Mouse (Mus musculus) CH12.LX (cell line): ENCODE measurements around the gene Casc4. TPM values are rescaled to one million over a fixed set of nuclear protein-coding genes. Genes with fewer than 3 reads are reported as not detected.

Experiments
- DNase-seq: peaks from one replicate; pipeline ENCODE4 v3.0.0-alpha.2; 2013; ENCODE audit errors: extremely low read depth
- H3K27ac ChIP-seq: 2 replicates; pipeline ENCODE4 v1.5.1; 2012; ENCODE audit warnings: low read depth, mild to moderate bottlenecking, control low read depth, moderate library complexity; ENCODE audit not compliant: insufficient read depth
- H3K27me3 ChIP-seq: replicated peaks from 2 replicates; pipeline ENCODE3; 2012; ENCODE audit warnings: inconsistent platforms
- H3K36me3 ChIP-seq, 2 experiments: replicated peaks in 1 of 2; 2 replicates each; pipeline versions ENCODE3 to v1.6.1; 2012; ENCODE audit warnings: inconsistent platforms in 1 of 2, low read length in 1 of 2, mild to moderate bottlenecking in 1 of 2, mixed read lengths in 1 of 2, moderate library complexity in 1 of 2; ENCODE audit not compliant: control insufficient read depth in 1 of 2, insufficient read depth in 1 of 2
- H3K4me1 ChIP-seq, 2 experiments: 2 replicates each; pipeline ENCODE4 v1.6.1; 2012; ENCODE audit warnings: inconsistent platforms in 1 of 2, moderate library complexity in 1 of 2; ENCODE audit not compliant: insufficient read depth in 2 of 2, control insufficient read depth in 1 of 2
- H3K4me2 ChIP-seq: 2 replicates; pipeline ENCODE4 v1.6.1; 2012; ENCODE audit warnings: low read depth, mild to moderate bottlenecking, control low read depth; ENCODE audit not compliant: poor library complexity, insufficient read depth, severe bottlenecking
- H3K4me3 ChIP-seq, 3 experiments: fragments of 150-350 bp in 1 of 3; sonication (generic) in 1 of 3; replicated peaks in 1 of 3; 2 replicates each; pipeline versions ENCODE3 to v1.5.1; 2011 to 2012; ENCODE audit warnings: low read depth in 2 of 3, low read length in 2 of 3, mild to moderate bottlenecking in 2 of 3, moderate library complexity in 2 of 3, control low read depth in 1 of 3, improper control_type of control experiment in 1 of 3, inconsistent platforms in 1 of 3, mixed read lengths in 1 of 3; ENCODE audit not compliant: poor library complexity in 1 of 3
- H3K79me2 ChIP-seq: replicated peaks from 2 replicates; pipeline ENCODE4 v1.6.1; 2012; ENCODE audit warnings: mild to moderate bottlenecking, moderate library complexity; ENCODE audit not compliant: control insufficient read depth, poor library complexity, insufficient read depth, severe bottlenecking; ENCODE audit errors: extremely low read depth
- H3K9ac ChIP-seq: 2 replicates; pipeline ENCODE4 v1.6.1; 2012; ENCODE audit warnings: low read depth, mild to moderate bottlenecking, control low read depth, moderate library complexity; ENCODE audit not compliant: insufficient read depth
- H3K9me3 ChIP-seq: replicated peaks from 2 replicates; pipeline ENCODE3; 2012; ENCODE audit warnings: low read length, inconsistent platforms, mixed read lengths
- CTCF ChIP-seq, 2 experiments: IDR thresholded peaks in 1 of 2; conservative IDR thresholded peaks in 1 of 2; 2 replicates each; pipeline ENCODE4 v1.5.1; 2011 to 2012; ENCODE audit warnings: low read depth in 2 of 2, low read length in 2 of 2, improper control_type of control experiment in 1 of 2, inconsistent platforms in 1 of 2, mild to moderate bottlenecking in 1 of 2, moderate library complexity in 1 of 2
- ELF1 ChIP-seq: IDR thresholded peaks from 2 replicates; pipeline ENCODE4 v1.6.1; 2014; ENCODE audit warnings: low read depth, mild to moderate bottlenecking, inconsistent platforms, low read length, improper control_type of control experiment
- EP300 ChIP-seq: IDR thresholded peaks from 2 replicates; pipeline ENCODE4 v1.6.1; 2011; ENCODE audit warnings: low read length, improper control_type of control experiment
- GABPA ChIP-seq: IDR thresholded peaks from 2 replicates; pipeline ENCODE4 v1.6.1; 2012; ENCODE audit warnings: low read depth, low read length, improper control_type of control experiment, inconsistent platforms; ENCODE audit not compliant: insufficient replicate concordance
- JUND ChIP-seq: conservative IDR thresholded peaks from 2 replicates; pipeline ENCODE4 v1.6.1; 2011; ENCODE audit warnings: low read depth, low read length, improper control_type of control experiment
- KAT2A ChIP-seq: IDR thresholded peaks from 2 replicates; pipeline ENCODE4 v1.6.1; 2012; ENCODE audit warnings: low read length, improper control_type of control experiment, inconsistent platforms; ENCODE audit not compliant: insufficient replicate concordance
- MAX ChIP-seq: IDR thresholded peaks from 2 replicates; pipeline ENCODE4 v1.6.1; 2011; ENCODE audit warnings: low read length, improper control_type of control experiment
- MEF2A ChIP-seq: IDR thresholded peaks from 2 replicates; pipeline ENCODE4 v1.6.1; 2014; ENCODE audit warnings: low read depth, mild to moderate bottlenecking, inconsistent platforms, low read length, improper control_type of control experiment, borderline replicate concordance
- MYC ChIP-seq: IDR thresholded peaks from 2 replicates; pipeline ENCODE4 v1.6.1; 2011; ENCODE audit warnings: low read depth, mild to moderate bottlenecking, improper control_type of control experiment, low read length
- NRF1 ChIP-seq: IDR thresholded peaks from 2 replicates; pipeline ENCODE4 v1.6.1; 2014; ENCODE audit warnings: low read depth, mild to moderate bottlenecking, inconsistent platforms, low read length, improper control_type of control experiment, moderate library complexity
- POLR2AphosphoS2 ChIP-seq: IDR thresholded peaks from 2 replicates; pipeline ENCODE4 v1.6.1; 2011; ENCODE audit warnings: low read depth, low read length, improper control_type of control experiment
- RAD21 ChIP-seq: IDR thresholded peaks from 2 replicates; pipeline ENCODE4 v1.6.1; 2011; ENCODE audit warnings: low read depth, mild to moderate bottlenecking, low read length, improper control_type of control experiment, moderate library complexity
- RCOR1 ChIP-seq: conservative IDR thresholded peaks from 2 replicates; pipeline ENCODE4 v1.6.1; 2012; ENCODE audit warnings: low read depth, mild to moderate bottlenecking, inconsistent platforms, low read length, improper control_type of control experiment
- UBTF ChIP-seq: IDR thresholded peaks from 2 replicates; pipeline ENCODE4 v1.6.1; 2012; ENCODE audit warnings: low read depth, mild to moderate bottlenecking, inconsistent platforms, low read length, improper control_type of control experiment, moderate library complexity
- USF1 ChIP-seq: IDR thresholded peaks from 2 replicates; pipeline ENCODE4 v1.6.1; 2014; ENCODE audit warnings: low read depth, mild to moderate bottlenecking, inconsistent platforms, low read length, improper control_type of control experiment
- USF2 ChIP-seq: conservative IDR thresholded peaks from 2 replicates; pipeline ENCODE4 v1.6.1; 2011; ENCODE audit warnings: low read depth, low read length, improper control_type of control experiment
- ZNF384 ChIP-seq: IDR thresholded peaks from 2 replicates; pipeline ENCODE4 v1.6.1; 2012; ENCODE audit warnings: low read depth, low read length, improper control_type of control experiment, inconsistent platforms
- dilution Hi-C: fragments of 300-500 bp; cut with MboI; formaldehyde crosslinking; loops from 2 replicates; pipeline ENCODE4 v1.14.3; 2020; ENCODE audit warnings: low sequenced_read_pairs; ENCODE audit not compliant: extremely low pct_unique_long_range_greater_than_20kb, extremely low pct_ligation_motif_present
- in situ Hi-C: fragments of 300-500 bp; cut with MboI; formaldehyde crosslinking; loops from 3 replicates; pipeline ENCODE4 v1.14.3; 2019; ENCODE audit warnings: low sequenced_read_pairs, low pct_ligation_motif_present, low pct_unique_long_range_greater_than_20kb, mixed read lengths
- polyA plus RNA-seq: library from polyadenylated mRNA; unstranded; fragments of >175 nt; gene quantifications from 2 replicates; pipeline ENCODE4 v1.2.1, GENCODE M21; 2012; ENCODE audit warnings: low read depth; ENCODE audit not compliant: insufficient read length
- total RNA-seq, 2 experiments: library from RNA; depleted of rRNA; stranded (reverse); fragments of 300-350 nt in 1 of 2; fragments of >200 nt in 1 of 2; gene quantifications; 2 replicates each; pipeline ENCODE4 v1.2.3; 2012 to 2014

The Casc4 gene
- total and polyA plus RNA-seq, 3 experiments = 10.9 to 19.7 (median 14.4) TPM

DNA sequence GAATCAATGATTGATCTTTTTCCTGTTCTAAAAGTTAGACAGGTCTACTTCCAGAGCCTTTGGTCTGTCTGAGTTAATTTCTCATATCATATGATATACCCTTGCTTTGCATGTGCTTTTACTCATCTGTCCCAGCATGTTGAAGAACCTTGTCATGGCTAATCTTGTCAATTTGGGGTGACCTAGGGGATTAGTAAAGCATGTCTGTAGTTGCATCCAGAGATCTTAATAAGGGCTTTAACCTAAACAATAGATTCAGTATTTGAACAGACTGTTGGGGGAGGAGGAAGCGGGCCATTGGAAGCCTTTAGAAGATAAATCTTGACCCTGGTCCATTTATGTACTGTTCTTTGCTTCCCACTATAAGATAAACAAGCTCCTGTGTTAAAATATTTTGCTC lies 12.7 kb downstream of the Casc4 start:
- Histone ChIP-seq H3K9me3 (no peaks in the 10 kb centered on the region), H3K27ac (no peak overlapping the region), H3K4me3 (no peak overlapping the region), H3K4me1 (no peaks in the 10 kb centered on the region), H3K27me3 (no peaks in the 10 kb centered on the region), H3K4me2 (no peak overlapping the region), H3K9ac (no peak overlapping the region), H3K36me3 (peaks cover 0 to 14% of the 10 kb centered on the region in 2 experiments), H3K79me2 (no peaks in the 10 kb centered on the region)
- dilution Hi-C loops = no loop called here
- in situ Hi-C loops = loop anchor here (10.0 kb wide), 1 partner anchor 145 kb away; the partner anchor contains the start of gene Eif3j1
- no peak for DNase-seq
- TF ChIP-seq MAX = no peak
- TF ChIP-seq POLR2AphosphoS2 = no peak
- TF ChIP-seq ELF1 = no peak
- no peak for TF ChIP-seq KAT2A
- no peak for TF ChIP-seq RCOR1
- TF ChIP-seq USF1 = no peak
- no peak for TF ChIP-seq JUND
- no peak for TF ChIP-seq RAD21
- TF ChIP-seq EP300 = no peak
- TF ChIP-seq USF2 = no peak

DNA sequence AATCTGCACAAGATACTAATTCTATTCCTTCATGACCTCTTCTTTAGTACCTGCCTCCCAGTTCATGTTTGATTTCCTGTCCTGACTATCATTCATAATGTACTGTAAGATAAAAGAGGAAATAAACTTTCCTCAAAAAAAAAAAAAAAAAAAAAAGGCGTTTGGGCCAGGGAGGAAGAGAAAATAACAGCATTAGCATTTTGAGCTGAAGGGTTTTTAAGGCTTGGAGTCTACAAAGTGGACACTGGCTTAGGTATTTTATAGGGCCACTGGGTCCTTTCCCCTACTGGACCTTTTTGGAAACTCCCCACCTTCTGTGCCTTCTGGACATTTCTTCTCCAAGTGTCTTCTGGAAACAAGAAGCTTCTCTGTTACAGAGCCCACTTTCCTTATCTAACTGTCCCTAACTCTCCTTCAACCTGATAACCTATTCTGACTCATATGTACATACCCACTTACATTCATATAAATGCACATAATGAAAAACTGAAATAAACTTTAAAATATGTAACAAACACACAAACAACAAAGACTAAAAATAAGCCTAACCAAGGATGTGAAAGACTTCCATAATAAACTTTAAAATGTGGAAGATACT lies 18.8 kb downstream of the Casc4 start:
- Histone ChIP-seq H3K27me3 (no peaks in the 10 kb centered on the region), H3K36me3 (peaks cover 0 to 5% of the 10 kb centered on the region in 2 experiments), H3K4me1 (no peaks in the 10 kb centered on the region), H3K79me2 (no peaks in the 10 kb centered on the region)
- in situ Hi-C loops = no loop called here
- DNase-seq = no peak
- TF ChIP-seq GABPA = no peak
- TF ChIP-seq ZNF384 = peak; percentile 19; the same call in 1 of the 2 replicates
- TF ChIP-seq, all 38 proteins: peak for 1
- H3K9ac ChIP-seq = no peak overlapping the region
- no peak overlapping the region for H3K4me3 ChIP-seq
- H3K27ac ChIP-seq = no peak overlapping the region
- no peaks in the 10 kb centered on the region for H3K9me3 ChIP-seq
- dilution Hi-C loops = no loop called here
- H3K4me2 ChIP-seq = no peak overlapping the region

DNA sequence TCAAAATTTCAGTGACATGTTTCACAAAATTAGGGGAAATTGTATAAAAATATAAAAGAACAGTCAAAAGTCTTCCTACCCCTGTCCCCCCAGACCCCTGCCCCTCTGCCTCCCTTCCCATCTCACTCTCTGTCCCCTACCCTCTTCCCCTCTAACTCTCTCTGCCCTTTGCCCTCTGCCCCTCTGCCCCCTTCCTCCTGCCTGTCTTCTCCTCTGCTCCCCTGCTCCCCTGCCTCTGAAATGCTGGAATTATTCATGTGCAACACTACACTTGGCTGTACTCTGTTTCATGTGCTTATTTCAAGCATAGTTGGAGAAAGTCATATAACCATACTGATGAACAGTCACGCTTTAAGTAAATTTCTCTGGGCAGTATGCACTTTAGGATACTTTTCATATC lies 19.6 kb downstream of the Casc4 start:
- TF ChIP-seq MYC (no peak), EP300 (no peak), USF1 (no peak), NRF1 (no peak), UBTF (no peak), MEF2A (no peak), CTCF (conservative IDR thresholded peaks at IDR 0.05 in 1 of 2, IDR thresholded peaks at IDR 0.05 in 1 of 2; ENCODE audit: low read depth in 2 of 2, low read length in 2 of 2) (no peak), RAD21 (no peak), KAT2A (no peak)
- TF ChIP-seq, all 38 proteins: peak for 0
- in situ Hi-C loops = no loop called here

More for the DNA sequence above, 19.6 kb downstream of the Casc4 start:
- Histone ChIP-seq H3K4me1 (no peaks in the 10 kb centered on the region), H3K79me2 (no peaks in the 10 kb centered on the region), H3K9ac (no peak overlapping the region), H3K4me3 (no peak overlapping the region), H3K4me2 (no peak overlapping the region), H3K36me3 (no peaks in the 10 kb centered on the region), H3K9me3 (no peaks in the 10 kb centered on the region), H3K27ac (no peak overlapping the region), H3K27me3 (no peaks in the 10 kb centered on the region)
- no peak for DNase-seq
- dilution Hi-C loops = no loop called here
